Mouse (Mus musculus) spleen, adult 12 weeks (tissue): ENCODE measurements around the gene Egfem1.

Source experiments
- DNase-seq: peaks from one replicate; pipeline ENCODE4 v3.0.0; 2022; ENCODE audit warnings: low spot score

Gene Egfem1

GRCm38 (mm10) chr3:29081952-29082295 lies at the start of gene Egfem1:
Gene Egfem1, plus strand, starts transcription at chr3:29082023.
- DNase-seq, result no peak

- DNase-seq, result no peak
These were observed 48.7 kb upstream of the Egfem1 start for GRCm38 (mm10) chr3:29033107-29033506.

GRCm38 (mm10) chr3:29036146-29036545 lies 45.7 kb upstream of the Egfem1 start:
- no peak for DNase-seq

- no peak for DNase-seq
These were observed 45.2 kb upstream of the Egfem1 start for GRCm38 (mm10) chr3:29036620-29037019.

- no peak for DNase-seq
These were observed 41.8 kb upstream of the Egfem1 start for GRCm38 (mm10) chr3:29040064-29040463.

- DNase-seq, result no peak
These were observed 35.5 kb upstream of the Egfem1 start for GRCm38 (mm10) chr3:29046281-29046680.

GRCm38 (mm10) chr3:29047273-29047932 lies 34.4 kb upstream of the Egfem1 start:
- DNase-seq, result no peak

- no peak for DNase-seq
These were observed 18.7 kb upstream of the Egfem1 start for GRCm38 (mm10) chr3:29063156-29063555.

GRCm38 (mm10) chr3:29068428-29069098 lies 13.3 kb upstream of the Egfem1 start:
- DNase-seq, result no peak

- DNase-seq, result no peak
These were observed 10.5 kb upstream of the Egfem1 start for GRCm38 (mm10) chr3:29071315-29071714.

- no peak for DNase-seq
These were observed 306 bp upstream of the Egfem1 start for GRCm38 (mm10) chr3:29081517-29081916.

GRCm38 (mm10) chr3:29082296-29082995 lies 623 bp downstream of the Egfem1 start:
- DNase-seq, result no peak

- DNase-seq, result no peak
These were observed 1.1 kb downstream of the Egfem1 start for GRCm38 (mm10) chr3:29082996-29083350.

GRCm38 (mm10) chr3:29098467-29098866 lies 16.6 kb downstream of the Egfem1 start:
- no peak for DNase-seq

GRCm38 (mm10) chr3:29106016-29106723 lies 24.3 kb downstream of the Egfem1 start:
- no peak for DNase-seq

GRCm38 (mm10) chr3:29107134-29107533 lies 25.3 kb downstream of the Egfem1 start:
- no peak for DNase-seq

GRCm38 (mm10) chr3:29110321-29110720 lies 28.5 kb downstream of the Egfem1 start:
- no peak for DNase-seq

- no peak for DNase-seq
These were observed 32.7 kb downstream of the Egfem1 start for GRCm38 (mm10) chr3:29114517-29114916.

- DNase-seq, result no peak
These were observed 35.6 kb downstream of the Egfem1 start for GRCm38 (mm10) chr3:29117379-29117778.

GRCm38 (mm10) chr3:29122556-29122955 lies 40.7 kb downstream of the Egfem1 start:
- DNase-seq, result no peak

GRCm38 (mm10) chr3:29132054-29132931 lies 50.5 kb downstream of the Egfem1 start:
- no peak for DNase-seq

- no peak for DNase-seq
These were observed 52.7 kb downstream of the Egfem1 start for GRCm38 (mm10) chr3:29134509-29134908.
